Mouse (Mus musculus) forebrain, embryonic 13.5 days (tissue): ENCODE measurements around the gene Ahrr. TPM values are rescaled to one million over a fixed set of nuclear protein-coding genes. Genes with fewer than 3 reads are reported as not detected.
A peak's percentile ranks its signal among the peaks of the same experiment; 100 is the strongest.

ENCODE experiments used
- ATAC-seq: fragments of 200-750 bp; cut with Nextera tagmentation; 2 replicates; pipeline ENCODE4 v1.8.0; 2017
- H3K27ac ChIP-seq: fragments of 300-500 bp; sonication (generic); 2 replicates; pipeline ENCODE4 v1.5.1; 2015; ENCODE audit warnings: inconsistent platforms, mild to moderate bottlenecking, moderate library complexity
- H3K27me3 ChIP-seq: fragments of 300-500 bp; sonication (generic); 2 replicates; pipeline ENCODE4 v1.6.1; 2015; ENCODE audit warnings: mild to moderate bottlenecking, inconsistent platforms
- H3K36me3 ChIP-seq: fragments of 300-500 bp; sonication (generic); 2 replicates; pipeline ENCODE4 v1.6.1; 2015; ENCODE audit warnings: mild to moderate bottlenecking, inconsistent platforms; ENCODE audit not compliant: poor library complexity, severe bottlenecking
- H3K4me1 ChIP-seq: fragments of 300-500 bp; sonication (generic); 2 replicates; pipeline ENCODE4 v1.6.1; 2015; ENCODE audit warnings: inconsistent platforms
- H3K4me2 ChIP-seq: fragments of 300-500 bp; sonication (generic); 2 replicates; pipeline ENCODE4 v1.6.1; 2015; ENCODE audit warnings: inconsistent platforms, mild to moderate bottlenecking, moderate library complexity
- H3K4me3 ChIP-seq: fragments of 300-500 bp; sonication (generic); 2 replicates; pipeline ENCODE4 v1.5.1; 2015; ENCODE audit warnings: mild to moderate bottlenecking, inconsistent platforms
- H3K9ac ChIP-seq: fragments of 300-500 bp; sonication (generic); 2 replicates; pipeline ENCODE4 v1.6.1; 2015; ENCODE audit warnings: mild to moderate bottlenecking, inconsistent platforms
- H3K9me3 ChIP-seq: fragments of 300-500 bp; sonication (generic); replicated peaks from 2 replicates; pipeline ENCODE4 v1.6.1; 2016; ENCODE audit warnings: inconsistent platforms
- WGBS: fragments of 180-500 bp; shearing (Covaris S2); methylation state at CpG from one replicate; pipeline ENCODE4 v1.1.7; 2015; 5-methylcytosine and 5-hydroxymethylcytosine counted together
- polyA plus RNA-seq: library from polyadenylated mRNA; unstranded; fragments of >200 nt; fragmentation: Nextera tagmentation; extraction: Ambion mirVana; gene quantifications from 2 replicates; pipeline ENCODE4 v1.2.1, GENCODE M21; 2015

Gene Ahrr
- polyA plus RNA-seq, 1 experiment from 2014 or later = 0.71 TPM

DNA sequence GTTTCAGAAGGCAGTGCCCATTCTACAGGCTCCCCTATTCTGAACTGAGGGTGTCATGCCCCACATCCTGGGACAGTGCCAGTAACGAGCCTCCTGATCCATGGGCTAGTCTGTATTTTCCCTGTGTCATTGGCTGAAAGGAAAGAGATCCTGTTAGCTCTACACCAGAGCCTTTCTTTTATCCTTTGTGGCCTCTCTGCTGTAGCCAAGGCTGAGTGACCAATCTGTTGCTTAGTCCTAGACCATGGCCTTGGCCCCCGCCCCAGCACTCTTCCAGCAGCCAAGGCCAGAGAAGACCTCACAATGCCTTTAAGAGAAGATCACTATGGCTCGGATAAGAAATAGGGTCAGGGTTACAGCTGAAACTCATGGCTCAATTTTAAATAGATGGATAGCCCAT is 73.7 kb downstream of the Ahrr start:
- Histone ChIP-seq H3K9ac (no peak overlapping the region), H3K27ac (no peak overlapping the region), H3K9me3 (no peaks in the 10 kb centered on the region), H3K27me3 (no peaks in the 10 kb centered on the region), H3K36me3 (no peaks in the 10 kb centered on the region), H3K4me3 (no peak overlapping the region), H3K4me1 (no peaks in the 10 kb centered on the region), H3K4me2 (no peak overlapping the region)
- no peak for ATAC-seq
- 67% methylated on average over 3 of the region's 3 CpGs for WGBS

DNA sequence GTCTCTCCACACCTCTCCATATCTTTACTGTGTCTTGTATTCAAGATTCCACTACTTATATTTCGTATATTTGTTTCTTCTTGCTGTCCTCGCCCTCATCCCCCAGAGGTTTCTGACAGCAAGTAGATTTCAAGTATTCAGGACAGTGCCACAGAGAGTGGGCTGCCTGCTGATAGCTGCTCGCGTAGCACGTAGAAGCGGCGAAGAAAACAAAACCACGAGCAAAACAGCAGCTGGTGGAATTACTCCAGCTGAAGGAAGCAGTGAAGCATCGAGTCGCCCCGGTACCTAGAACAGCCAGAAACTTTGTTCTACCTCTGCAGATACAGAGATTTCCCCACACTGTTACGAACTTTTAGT is 83.2 kb downstream of the Ahrr start:
- peak overlapping the region; percentile 82 for H3K4me3 ChIP-seq
- H3K9ac ChIP-seq = peak overlapping the region; percentile 86
- H3K4me2 ChIP-seq = peak overlapping the region; percentile 85
- H3K27ac ChIP-seq = peak overlapping the region; percentile 64
- no peaks in the 10 kb centered on the region for H3K27me3 ChIP-seq
- H3K4me1 ChIP-seq = peaks cover 21% of the 10 kb centered on the region
- H3K9me3 ChIP-seq = no peaks in the 10 kb centered on the region
- 14% methylated on average over 12 of the region's 12 CpGs for WGBS
- ATAC-seq = no peak; the same call in 1 of the 2 replicates
- H3K36me3 ChIP-seq = peaks cover 12% of the 10 kb centered on the region

DNA sequence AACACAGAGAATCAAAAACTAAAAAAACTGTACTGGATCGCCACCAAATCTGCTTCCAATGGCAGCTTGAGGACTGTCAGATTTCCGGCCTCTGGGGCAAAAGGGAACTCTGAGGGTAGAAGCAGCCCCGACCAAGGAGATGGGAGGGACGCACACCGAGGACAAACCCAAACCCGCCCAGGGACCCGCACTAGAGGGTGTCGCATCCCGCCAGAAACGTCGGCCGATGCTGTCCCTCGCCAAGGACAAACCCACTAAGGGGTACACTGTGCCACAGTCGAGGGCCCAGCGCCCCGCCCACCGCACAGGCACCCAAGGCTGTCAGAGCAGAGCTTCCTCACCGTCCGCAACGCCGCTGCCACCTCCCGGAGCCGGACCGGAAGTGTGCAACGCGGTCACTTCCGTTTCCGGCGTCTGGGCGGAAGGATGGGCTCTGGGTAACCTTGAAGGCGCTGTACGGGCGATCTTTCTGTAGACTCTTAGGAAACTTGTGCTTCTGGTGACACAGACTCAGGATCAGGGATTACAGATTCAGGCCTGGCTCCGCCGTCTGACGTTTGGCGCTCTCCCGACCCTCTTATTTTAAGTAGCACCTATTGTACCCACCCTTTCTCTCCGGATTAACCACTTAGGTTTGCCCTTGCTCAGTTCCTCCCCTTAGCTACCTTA is 83.7 kb downstream of the Ahrr start, which contains the start of gene Exoc3:
Gene Exoc3, minus strand, starts transcription at position 416 of the 669 bp plus-strand sequence.
- Histone ChIP-seq H3K9ac (peak within 1 kb of the TSS; percentile 86), H3K27ac (peak within 1 kb of the TSS; percentile 64), H3K36me3 (peaks cover 18% of the 10 kb centered on the region), H3K9me3 (no peaks in the 10 kb centered on the region), H3K4me1 (peaks cover 21% of the 10 kb centered on the region), H3K27me3 (no peaks in the 10 kb centered on the region), H3K4me2 (peak within 1 kb of the TSS; percentile 85), H3K4me3 (peak within 1 kb of the TSS; percentile 82)
- WGBS = 0% methylated on average over 39 of the region's 39 CpGs
- ATAC-seq = peak; percentile 99

DNA sequence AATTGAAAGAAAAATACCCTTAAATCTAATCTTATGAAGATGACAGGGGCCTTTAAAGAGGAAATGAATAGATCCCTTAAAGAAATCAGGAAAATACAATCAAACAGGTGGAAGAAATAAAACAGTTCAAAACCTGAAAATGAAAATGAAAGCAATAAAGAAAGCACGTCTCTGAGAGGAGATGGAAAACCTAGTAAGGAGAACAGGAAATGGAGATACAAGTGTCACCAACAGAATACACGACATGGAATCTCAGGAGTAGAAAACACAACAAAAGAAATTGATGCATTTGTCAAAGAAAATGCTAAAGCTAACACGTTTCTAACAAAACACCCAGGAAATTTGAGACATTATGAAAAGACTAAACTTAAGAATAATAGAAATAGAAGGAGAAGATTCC is 95.7 kb downstream of the Ahrr start:
- H3K27ac ChIP-seq = no peak overlapping the region
- 87% methylated on average over 3 of the region's 3 CpGs for WGBS
- no peaks in the 10 kb centered on the region for H3K9me3 ChIP-seq
- no peak overlapping the region for H3K9ac ChIP-seq
- no peaks in the 10 kb centered on the region for H3K27me3 ChIP-seq
- peaks cover 51% of the 10 kb centered on the region for H3K36me3 ChIP-seq
- H3K4me3 ChIP-seq = no peak overlapping the region
- H3K4me1 ChIP-seq = no peaks in the 10 kb centered on the region
- ATAC-seq = no peak
- H3K4me2 ChIP-seq = no peak overlapping the region

DNA sequence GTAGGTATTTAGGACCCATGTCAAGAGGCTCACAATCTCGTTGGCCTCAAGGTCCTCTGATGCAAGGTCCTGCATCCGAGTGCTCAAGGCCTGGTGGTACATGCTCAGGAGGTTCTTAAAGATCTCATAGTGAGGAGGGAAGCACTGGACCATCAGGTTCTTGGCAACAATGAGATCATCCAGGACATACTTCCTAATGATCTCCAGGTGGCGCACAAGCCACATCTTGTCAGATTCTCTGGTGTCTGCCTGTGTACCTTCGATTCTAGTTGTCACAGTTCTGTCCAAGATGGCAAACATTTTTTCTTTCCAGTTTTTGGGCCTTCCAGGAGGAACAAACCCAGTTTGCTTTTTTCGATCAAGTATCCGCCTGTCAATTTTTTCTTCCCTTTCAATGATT is 99.5 kb downstream of the Ahrr start:
- Histone ChIP-seq H3K27ac (no peak overlapping the region), H3K4me1 (no peaks in the 10 kb centered on the region), H3K4me2 (no peak overlapping the region), H3K36me3 (peaks cover 71% of the 10 kb centered on the region), H3K9ac (no peak overlapping the region), H3K27me3 (no peaks in the 10 kb centered on the region), H3K4me3 (no peak overlapping the region), H3K9me3 (no peaks in the 10 kb centered on the region)
- no peak for ATAC-seq
- WGBS = 87% methylated on average over 6 of the region's 6 CpGs

DNA sequence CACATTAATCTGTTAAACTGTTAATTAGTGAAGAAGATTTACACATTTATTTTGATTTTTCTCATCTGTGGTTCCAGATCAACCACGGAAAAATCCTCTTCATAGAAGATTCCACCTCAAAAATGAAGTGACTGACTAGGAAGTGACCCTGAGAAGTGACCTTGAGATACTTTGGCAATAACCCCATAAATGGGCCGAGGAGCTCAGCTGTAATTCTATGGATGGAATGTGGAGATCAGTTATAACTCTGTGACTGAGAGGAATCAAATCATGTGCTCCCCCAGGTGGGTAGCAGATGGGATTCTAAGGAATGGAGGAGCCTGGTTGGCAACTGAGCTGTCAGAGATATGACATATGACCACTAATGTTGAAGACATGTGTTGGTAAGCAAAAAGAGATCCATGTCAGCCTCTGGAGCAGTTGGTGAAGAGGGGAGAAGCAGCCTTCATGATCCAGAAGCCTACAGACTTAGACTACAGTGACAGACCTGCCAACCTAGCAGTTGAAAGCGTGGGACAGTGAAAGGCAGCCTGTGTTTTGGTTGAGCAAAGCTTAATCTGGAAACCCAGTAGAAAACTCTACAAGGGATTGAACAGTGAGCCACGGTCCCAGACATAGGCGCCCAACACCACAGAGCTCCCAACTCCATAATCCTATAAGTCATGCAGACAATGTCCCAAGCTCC is 109.0 kb downstream of the Ahrr start:
- 95% methylated on average over 5 of the region's 5 CpGs for WGBS
- ATAC-seq = no peak
- Histone ChIP-seq H3K4me2 (no peak overlapping the region), H3K36me3 (peaks cover 76% of the 10 kb centered on the region), H3K27me3 (no peaks in the 10 kb centered on the region), H3K9me3 (no peaks in the 10 kb centered on the region), H3K9ac (no peak overlapping the region), H3K4me3 (no peak overlapping the region), H3K4me1 (no peaks in the 10 kb centered on the region), H3K27ac (no peak overlapping the region)

DNA sequence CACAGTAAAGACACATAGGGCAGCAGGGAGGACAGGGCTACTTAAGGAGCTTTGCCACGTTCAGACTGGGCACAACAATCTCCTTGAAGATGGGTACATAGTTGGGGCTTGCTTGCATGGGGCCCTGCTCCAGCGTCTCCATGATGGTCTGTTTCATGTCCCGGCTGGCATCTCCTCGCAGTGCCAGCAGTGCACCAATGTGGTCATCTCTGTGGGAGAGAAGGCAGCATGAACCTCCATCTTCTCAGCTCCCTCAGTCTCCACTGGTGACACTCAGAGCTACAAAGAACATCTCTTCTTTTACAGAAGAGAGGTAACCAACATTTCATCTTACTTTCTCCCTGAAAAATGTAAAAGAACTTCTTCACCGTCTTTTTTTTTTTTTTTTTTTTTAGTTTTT is 120.1 kb downstream of the Ahrr start:
- Histone ChIP-seq H3K4me2 (no peak overlapping the region), H3K4me3 (no peak overlapping the region), H3K9me3 (no peaks in the 10 kb centered on the region), H3K9ac (no peak overlapping the region), H3K27me3 (no peaks in the 10 kb centered on the region), H3K36me3 (peaks cover 71% of the 10 kb centered on the region), H3K4me1 (peaks cover 2% of the 10 kb centered on the region; the same call in 1 of the 2 replicates), H3K27ac (no peak overlapping the region)
- ATAC-seq = no peak
- 94% methylated on average over 5 of the region's 5 CpGs for WGBS

DNA sequence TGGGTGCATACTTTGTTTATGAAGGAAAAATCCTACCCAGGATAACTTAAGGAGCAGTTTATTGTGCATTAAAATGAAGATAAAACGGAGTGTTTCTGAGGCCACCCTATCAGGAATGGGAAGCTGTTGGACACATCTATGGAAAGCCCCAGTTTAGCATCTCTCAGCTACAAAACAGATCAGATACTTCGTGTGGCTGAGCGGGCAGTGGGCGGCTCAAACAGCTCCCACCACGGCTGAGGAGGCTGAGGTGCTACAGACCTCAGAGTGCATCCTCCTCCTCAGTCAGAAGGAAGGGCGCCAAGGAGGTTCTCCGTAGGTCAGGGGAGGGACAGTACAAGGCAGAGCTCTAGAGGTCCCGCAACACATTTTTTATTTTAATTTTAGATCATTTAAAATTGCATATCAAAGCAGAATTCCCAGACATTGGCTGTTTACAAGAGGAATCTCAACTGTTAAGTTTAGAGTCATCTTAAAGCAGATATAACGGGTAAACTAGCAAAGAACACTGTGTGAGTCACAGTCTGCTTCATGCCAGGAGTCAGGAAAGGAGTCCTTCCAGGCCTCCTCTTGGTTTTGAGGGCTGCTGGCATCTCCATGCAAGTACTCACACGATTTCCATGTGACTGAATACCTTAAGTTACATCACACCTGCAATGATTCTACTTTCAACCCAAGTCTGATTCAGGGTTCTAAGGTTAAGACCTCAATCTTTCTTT is 122.5 kb downstream of the Ahrr start:
- Histone ChIP-seq H3K9ac (no peak overlapping the region), H3K4me2 (no peak overlapping the region), H3K36me3 (peaks cover 53% of the 10 kb centered on the region), H3K4me1 (peaks cover 10% of the 10 kb centered on the region; the same call in 1 of the 2 replicates), H3K27ac (no peak overlapping the region), H3K27me3 (no peaks in the 10 kb centered on the region), H3K4me3 (no peak overlapping the region), H3K9me3 (no peaks in the 10 kb centered on the region)
- ATAC-seq = no peak
- WGBS = 89% methylated on average over 10 of the region's 10 CpGs

DNA sequence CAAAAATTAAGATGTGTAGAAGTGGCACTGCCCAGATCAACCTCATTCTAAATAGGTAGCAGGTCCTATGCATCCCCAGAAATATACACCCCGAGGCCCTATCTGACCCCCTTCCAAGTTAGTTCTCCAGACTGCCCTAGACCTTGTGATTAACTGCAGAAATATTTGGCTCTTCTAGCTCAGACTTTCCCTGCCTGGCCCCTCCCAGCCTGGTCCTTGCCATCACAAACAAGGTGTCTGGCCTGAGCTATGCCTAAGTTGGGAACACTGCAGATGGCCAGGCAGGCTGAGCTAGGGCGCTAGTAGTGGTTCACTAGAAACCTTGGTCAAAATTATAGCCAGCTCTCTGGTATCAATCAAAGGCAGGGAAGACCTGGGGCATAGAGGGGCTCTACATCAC is 124.6 kb downstream of the Ahrr start:
- H3K27ac ChIP-seq = no peak overlapping the region
- H3K4me2 ChIP-seq = no peak overlapping the region
- H3K9me3 ChIP-seq = no peaks in the 10 kb centered on the region
- H3K4me1 ChIP-seq = peaks cover 10% of the 10 kb centered on the region; the same call in 1 of the 2 replicates
- no peak overlapping the region for H3K9ac ChIP-seq
- no peak overlapping the region for H3K4me3 ChIP-seq
- peaks cover 36% of the 10 kb centered on the region for H3K36me3 ChIP-seq
- 91% methylated on average over 2 of the region's 2 CpGs for WGBS
- no peaks in the 10 kb centered on the region for H3K27me3 ChIP-seq
- ATAC-seq = peak; percentile 2; the same call in 1 of the 2 replicates

DNA sequence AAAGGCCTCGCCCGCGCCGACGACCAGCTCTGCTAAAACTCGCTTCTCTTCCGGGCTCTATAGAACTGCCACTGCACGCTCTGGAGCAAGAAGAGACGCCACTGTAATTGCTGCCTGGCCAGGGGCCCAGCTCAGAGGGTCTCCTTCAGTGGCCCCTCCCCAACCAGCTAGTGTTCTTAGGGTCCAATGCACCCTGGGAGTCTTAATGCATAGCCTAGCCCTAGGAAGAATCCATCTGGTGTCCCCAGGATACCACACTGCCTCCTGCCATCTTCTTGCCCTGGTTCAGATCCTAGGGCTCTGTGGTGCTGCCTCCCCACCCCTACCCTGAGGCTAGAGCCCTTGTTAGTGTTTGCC is 125.1 kb downstream of the Ahrr start:
- Histone ChIP-seq H3K9ac (peak overlapping the region; percentile 71), H3K4me3 (peak overlapping the region; percentile 54), H3K4me2 (peak overlapping the region; percentile 73), H3K9me3 (no peaks in the 10 kb centered on the region), H3K4me1 (peaks cover 10% of the 10 kb centered on the region; the same call in 1 of the 2 replicates), H3K36me3 (peaks cover 31% of the 10 kb centered on the region), H3K27ac (no peak overlapping the region), H3K27me3 (no peaks in the 10 kb centered on the region)
- WGBS = 13% methylated on average over 9 of the region's 9 CpGs
- ATAC-seq = peak; percentile 62

DNA sequence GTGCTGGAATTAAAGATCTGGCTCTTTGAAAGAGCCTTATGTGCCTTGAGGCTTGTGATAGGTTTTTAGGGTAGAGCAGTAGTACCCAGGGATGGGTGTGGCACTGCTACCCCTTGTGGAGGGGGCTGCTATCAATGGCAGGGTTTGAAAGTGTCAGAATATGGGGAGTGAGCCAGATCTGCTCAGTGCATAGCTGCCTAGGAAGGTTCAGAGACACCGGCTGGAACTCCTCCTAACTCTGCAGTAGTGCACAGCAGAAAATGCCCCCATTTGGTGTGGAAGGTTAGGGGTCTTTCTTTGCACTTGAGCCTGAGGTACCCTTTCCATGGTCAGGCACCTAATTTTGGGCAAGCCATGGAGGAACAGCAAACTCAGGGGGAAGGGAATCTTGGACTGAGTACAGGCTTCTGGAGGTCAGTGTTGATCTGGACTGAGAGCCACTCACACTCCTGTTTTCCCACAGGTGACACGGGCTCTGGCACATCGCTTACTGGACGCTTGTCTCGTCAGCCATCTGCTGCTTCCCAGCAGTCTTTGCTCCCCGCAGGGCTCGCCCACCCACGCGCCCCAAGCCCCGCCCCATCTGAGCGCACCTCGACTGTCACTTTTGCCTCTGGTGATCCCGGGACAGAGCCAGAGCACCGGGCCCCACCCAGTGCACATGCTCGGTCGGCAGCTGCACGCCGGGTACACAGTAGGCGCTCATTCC is 125.6 kb downstream of the Ahrr start:
- peaks cover 10% of the 10 kb centered on the region; the same call in 1 of the 2 replicates for H3K4me1 ChIP-seq
- 8% methylated on average over 19 of the region's 19 CpGs for WGBS
- peak; percentile 89 for ATAC-seq
- H3K36me3 ChIP-seq = peaks cover 26% of the 10 kb centered on the region
- H3K4me2 ChIP-seq = peak overlapping the region; percentile 73
- no peak overlapping the region; the same call in 1 of the 2 replicates for H3K27ac ChIP-seq
- H3K9ac ChIP-seq = peak overlapping the region; percentile 71
- no peaks in the 10 kb centered on the region for H3K27me3 ChIP-seq
- peak overlapping the region; percentile 54 for H3K4me3 ChIP-seq
- H3K9me3 ChIP-seq = no peaks in the 10 kb centered on the region
